Mouse (Mus musculus) brain, embryonic 18.5 days (tissue): ENCODE data around the gene Ift122.
A peak's percentile ranks its signal among the peaks of the same experiment; 100 is the strongest.

ENCODE experiments used
- DNase-seq: peaks from one replicate; pipeline ENCODE4 v3.0.0-alpha.2; 2012; ENCODE audit warnings: low read depth, low spot score

Gene Ift122

DNA sequence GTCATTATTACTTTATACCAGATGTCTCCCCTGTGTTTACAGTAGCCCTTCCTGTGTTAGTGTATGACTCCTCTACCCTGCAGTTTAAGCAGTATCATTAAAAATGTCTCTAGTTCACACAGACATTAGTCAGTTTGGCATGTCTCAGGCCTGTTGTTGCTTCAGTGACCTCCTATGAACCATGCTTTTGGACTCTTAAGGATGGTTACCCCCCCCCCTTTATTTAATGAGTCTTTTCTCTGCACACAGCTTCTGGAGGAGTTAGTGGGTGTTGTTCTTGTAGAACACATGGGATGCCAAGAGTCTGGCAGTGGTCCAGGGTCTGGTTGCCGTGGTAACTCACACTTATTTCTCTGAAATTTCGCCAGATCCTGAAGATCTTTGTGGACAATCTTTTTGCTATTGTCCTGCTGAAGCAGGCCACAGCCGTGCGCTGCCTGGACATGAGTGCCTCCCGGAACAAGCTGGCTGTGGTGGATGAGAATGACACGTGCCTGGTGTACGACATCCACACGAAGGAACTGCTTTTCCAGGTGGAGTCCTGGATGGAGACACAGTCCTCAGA lies 38.3 kb downstream of the Ift122 start:
- DNase-seq = peak; percentile 58

DNA sequence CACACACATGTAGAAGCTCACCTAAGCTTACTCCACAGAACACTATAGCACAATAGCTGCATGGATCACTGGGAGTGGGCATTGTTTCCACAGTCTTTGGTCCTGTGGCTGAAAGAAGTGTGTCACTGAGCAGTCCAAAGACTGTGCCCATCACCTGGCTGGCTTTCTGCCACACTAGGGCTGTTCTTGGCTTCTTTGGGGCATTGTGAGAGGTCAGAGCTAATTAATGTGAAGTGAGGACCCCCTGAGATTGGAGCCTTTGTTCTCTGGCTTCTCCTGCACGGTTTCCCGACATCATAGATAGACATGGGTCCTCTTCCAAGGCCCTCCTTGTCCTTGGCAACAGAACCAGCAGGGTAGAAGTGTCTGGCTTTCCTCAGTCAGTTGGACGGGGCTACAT lies 39.1 kb downstream of the Ift122 start:
- DNase-seq = no peak

DNA sequence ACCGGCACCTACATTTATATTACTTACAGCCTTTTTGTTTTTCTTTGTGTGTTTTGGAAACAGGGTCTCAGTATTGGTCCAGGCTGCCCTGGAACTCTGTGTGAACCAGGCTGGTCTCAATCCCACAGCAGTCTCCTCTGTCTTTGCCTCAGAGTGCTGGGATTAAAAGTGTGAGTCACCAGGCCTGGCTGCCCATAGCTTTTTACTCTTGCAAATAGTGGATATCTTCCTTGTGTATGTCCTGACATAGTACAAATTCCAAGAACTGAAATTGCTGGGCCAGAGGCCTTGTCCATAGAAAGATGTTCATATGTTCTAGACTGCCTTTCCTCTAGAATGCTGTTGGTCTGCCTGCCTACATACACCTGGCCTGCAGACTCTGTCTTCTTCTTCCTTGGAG lies 43.1 kb downstream of the Ift122 start:
- DNase-seq = no peak

DNA sequence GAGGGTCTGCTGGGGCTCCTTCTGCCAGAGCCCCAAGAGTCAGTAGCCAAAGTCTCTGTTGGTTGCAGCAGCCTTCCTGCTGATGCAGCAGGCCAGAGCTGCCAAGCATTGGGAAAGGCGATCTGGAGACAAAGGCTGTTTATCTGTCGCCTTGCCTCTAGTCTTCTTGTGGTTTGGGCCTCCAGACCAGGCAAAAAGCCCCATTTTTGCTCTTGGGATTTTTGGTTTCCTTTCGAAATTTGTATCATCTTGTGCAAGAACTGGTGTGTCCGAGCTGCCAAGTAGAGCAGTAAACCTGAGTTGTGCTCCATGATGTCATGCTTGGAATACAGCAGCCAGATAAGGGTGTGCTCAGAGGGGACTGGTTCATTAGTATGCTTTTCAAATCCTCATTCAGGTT lies 43.8 kb downstream of the Ift122 start:
- no peak for DNase-seq

DNA sequence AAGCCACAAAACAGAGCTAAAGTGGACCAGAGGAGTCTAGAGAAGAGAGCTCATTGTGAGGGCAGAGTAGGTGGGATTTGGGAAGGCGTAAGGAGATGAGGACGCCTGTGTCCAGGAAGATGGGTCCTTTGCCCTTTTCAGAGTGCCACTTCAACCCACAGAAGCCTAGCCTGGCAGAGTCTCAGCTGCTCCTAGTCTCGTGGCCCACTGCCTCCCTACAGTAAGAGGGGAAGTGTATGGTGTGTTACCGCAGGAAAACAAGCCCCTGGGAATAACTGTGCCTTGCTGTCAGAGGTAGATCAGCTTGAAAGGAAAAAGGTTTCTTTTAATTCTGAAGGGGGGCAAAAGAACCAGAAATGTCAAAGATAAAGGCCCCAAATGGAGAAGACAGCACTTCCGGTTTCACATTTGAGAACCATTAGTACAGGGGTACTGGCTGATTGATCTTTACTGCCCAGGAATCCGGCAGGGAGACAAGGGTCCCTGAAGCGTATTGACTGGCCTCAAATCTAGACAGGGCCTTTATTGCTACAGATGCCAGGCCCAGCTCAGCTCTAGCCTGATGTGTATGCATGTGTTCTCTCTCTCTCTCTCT lies 44.8 kb downstream of the Ift122 start:
- no peak for DNase-seq

DNA sequence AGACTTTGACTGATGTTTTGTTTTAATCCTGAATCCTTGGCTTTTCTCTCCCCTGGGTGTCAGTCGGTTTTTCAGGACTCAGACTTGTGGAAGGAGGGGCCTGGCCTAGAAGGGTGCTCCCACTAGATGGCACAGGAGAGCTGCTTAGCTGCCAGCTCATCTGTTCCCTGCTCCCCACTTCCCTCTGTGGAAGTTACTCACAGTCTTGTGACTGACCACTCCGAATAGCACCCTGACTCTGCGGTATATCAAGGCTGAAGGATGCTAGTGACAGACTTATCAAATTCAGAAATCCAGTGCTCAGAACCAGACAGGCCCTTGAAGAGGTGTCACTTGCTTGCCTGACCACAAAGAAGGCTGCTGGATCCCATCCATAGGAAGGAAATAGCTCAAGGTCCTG lies 47.8 kb downstream of the Ift122 start:
- no peak for DNase-seq

DNA sequence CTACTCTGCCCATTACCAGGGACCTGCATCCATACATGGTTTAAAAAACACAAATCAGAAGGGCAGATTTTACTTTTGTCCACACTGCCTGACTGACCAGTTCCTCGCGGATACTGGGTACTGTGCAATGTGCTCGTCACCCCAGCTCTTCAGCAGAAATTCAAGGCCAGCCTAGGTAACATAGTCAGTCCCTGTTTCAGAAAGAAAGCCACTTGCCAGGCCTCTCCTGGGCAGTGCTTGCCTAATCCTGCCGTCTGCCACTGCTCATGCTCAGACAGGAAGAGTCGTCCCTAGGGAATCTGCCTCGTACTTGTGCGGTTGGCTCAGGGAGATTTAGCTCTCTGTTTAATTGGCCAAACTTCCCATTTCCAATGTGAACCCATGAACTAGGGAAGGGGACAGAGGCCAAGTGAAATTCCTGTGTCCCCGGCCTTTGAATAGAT lies 48.2 kb downstream of the Ift122 start:
- no peak for DNase-seq

DNA sequence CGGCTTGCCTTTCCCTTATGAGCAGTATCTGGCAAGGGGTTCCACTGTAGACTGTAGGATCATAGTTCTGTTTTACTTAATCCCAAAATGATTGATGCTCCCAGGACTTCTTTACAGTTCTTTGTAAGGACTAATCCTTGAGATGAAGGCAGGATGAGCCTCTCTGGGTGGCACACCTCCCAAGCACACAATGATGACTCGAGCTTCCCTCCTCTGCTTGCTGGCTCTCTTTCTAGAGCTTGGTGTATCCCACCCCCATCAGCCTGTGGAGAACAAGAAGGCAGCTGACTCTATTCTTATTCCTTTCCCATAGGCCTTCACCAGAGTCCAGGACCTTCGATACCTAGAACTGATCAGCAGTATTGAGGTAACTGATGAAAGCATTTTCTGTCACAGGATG lies 49.3 kb downstream of the Ift122 start:
- DNase-seq = no peak

DNA sequence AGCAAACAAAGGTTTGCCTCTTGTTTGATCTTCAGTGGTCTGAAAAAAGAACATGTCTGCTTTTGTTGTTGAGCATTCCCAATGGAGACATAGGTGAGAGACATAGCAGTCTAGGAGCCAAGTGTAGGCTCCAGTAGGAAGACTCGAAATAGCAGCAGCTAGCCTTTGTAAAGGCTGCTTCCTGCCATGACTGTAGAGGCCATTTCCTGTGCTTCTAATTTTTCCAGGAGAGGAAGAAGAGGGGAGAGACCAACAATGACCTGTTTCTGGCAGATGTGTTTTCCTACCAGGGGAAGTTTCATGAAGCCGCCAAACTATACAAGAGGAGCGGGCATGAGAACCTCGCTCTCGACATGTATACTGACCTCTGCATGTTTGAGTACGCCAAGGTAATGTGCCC lies 52.3 kb downstream of the Ift122 start:
- DNase-seq = no peak

DNA sequence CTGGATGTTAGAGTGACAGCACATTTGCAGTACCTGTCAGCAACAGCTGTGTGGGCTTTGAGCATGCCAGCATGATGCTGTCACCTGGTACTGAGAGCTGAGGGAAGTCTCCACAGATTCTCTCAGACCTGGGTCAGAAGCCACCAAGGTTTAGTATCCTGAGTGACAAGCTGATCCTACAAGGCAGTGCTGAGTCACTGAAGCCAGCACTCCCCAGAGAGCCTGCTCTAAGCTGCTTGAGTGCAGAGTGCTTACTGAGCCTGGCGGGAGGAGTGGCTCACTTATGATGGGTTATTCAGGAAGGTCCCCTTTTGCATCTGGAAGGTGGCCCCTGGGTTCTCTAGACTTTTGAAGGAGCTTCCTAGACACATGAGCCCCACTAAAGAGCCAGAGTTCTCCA lies 53.2 kb downstream of the Ift122 start:
- DNase-seq = no peak

DNA sequence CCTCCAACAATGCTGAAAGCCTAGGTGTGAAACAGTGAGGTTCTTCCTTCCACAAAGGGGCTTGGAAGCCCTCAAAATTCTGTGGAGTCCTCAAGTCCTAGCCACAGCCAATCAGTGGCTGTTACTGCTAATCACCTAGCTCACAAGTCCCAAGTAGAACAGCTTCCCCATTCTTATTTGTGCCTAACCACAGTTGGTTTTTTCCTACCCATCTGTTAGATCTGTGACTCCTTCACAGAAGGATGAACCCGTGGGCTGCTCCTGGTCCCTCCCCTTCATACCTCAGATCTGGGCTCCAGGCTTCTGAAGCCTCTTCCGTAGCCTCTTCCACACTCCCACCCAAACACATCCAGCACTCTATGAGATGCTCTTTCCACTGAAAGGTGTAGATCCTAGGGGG lies 53.6 kb downstream of the Ift122 start:
- no peak for DNase-seq

DNA sequence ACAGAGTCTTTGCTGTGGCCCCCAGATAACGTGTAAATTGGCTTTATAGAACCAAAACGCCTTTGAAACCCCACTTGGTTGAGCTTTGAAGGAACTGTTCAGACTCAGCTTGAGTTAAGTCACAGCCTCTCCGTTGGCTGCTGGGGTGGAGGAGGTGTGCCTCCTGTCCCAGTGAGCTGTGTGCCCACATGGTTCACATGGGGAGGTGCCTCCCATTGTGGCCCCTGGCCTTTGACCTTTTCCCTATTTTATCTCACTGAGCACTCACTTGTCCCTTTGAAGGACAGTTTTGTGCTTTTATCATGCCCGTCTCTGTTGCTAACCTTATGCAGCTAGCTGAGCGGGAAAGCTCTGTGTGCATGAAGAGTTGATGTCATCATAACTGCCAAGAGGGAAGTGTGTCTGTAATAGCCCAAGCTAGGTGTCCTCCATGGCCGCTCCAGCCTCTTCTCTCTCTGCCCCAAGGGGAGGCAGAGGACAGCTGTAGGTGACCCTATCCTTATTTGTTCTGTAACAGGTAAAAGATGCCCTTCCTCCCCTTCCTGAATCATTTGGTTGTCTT lies 55.2 kb downstream of the Ift122 start:
- DNase-seq = no peak

DNA sequence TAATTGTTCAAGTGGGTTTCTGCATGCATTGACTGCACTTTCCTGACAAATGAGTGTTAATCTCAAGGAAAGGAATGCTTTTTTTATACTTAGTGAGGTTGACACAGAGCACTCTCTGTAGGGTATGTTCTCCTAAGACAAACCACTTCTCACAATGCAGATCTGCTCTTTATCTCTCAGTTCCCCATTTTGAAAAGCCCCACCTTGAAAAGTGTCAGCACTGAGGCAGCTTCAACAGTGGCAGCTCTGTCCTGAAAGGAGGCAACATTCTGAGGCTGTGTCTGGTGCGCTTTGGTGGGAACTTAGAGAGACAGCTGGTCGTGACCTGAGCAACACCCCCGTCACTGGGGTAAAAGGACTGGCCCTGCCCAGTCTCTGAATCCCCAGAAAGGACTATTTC lies 55.8 kb downstream of the Ift122 start:
- no peak for DNase-seq

DNA sequence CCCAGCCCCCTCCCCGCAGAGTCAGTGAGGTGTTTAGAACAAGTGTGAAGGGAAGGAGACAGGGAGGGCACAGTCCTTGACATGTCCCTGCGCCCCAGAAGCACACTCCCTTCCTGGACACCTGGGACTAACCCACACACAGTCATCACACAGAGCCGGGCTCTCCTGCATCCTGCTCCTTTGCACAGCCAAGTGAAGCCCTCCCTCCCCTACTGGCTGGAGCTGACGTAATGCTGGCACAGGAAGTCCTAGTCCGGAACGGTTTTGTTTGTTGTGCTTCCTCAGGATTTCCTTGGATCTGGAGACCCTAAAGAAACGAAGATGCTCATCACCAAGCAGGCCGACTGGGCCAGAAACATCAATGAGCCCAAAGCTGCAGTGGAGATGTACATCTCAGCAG lies 56.7 kb downstream of the Ift122 start:
- DNase-seq = no peak

DNA sequence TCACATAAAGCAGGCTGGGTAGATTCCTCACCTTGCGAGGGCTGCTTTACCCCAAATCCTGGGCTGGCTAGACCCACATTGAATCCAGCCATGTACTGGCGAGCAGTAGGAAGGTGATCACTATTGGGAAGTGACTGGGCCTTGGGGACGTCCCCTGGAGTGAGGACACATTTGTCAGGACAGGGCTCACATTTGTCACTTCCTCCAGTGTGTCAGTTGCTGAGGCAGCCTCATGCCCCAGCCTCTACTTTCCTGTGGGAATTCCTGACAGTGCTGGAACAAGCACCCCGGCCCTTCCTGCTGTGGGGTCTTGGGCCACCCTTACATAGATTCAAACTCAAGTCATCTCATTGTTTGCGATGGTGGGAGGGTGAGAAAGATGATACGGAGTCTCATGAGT lies 58.5 kb downstream of the Ift122 start:
- no peak for DNase-seq

DNA sequence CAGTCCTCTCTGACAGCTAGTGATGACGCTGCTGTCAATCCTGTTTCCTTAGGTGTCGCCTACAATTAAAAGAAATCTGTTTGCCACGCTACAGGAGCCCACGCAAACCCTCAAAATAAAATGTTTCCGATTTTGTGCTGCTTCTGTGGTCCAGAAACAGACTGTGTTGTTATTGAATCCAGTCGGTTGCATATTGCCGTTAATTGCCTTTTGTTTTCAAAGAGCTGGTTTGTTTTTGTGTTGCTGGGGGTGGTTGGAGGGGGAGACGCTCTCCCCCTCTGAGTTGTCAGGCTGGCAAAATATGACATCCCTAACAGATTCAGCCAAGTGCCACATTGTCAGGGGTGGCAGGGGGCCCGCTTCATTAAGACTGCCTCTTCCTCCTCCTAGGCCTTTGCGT lies 60.2 kb downstream of the Ift122 start:
- DNase-seq = no peak

DNA sequence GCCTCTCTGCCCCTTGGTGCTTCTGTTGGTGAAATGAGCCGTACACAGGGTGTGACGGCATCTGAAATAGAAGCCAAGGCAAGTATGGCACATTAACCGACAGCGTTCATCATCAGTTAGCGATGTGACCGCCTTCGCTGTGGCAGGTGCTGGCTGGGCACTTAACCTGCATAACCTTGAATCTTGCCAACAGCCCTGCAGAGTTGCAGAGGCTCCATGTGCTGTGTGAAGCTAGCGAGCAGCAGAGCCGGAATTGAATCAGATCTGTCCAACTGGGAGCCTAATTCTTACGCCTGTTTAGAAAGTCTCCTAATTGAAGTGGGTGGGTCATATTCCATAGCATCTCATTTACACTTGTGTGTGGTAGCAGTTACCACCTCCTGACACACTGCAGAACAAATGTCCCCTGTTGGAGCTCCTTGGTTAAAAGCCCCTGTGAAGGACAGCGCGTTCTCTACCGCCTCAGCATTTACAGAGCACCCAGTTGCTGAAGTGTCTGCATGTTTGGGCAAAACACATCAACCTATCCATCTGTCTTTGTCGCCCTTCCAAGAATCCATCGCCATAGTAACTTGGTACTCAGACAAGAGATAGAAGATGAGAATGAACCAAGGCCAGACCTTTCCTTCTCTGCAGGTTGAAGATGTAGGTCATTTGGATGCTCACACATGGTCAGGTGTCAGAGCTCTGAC lies 61.4 kb downstream of the Ift122 start:
- no peak for DNase-seq

DNA sequence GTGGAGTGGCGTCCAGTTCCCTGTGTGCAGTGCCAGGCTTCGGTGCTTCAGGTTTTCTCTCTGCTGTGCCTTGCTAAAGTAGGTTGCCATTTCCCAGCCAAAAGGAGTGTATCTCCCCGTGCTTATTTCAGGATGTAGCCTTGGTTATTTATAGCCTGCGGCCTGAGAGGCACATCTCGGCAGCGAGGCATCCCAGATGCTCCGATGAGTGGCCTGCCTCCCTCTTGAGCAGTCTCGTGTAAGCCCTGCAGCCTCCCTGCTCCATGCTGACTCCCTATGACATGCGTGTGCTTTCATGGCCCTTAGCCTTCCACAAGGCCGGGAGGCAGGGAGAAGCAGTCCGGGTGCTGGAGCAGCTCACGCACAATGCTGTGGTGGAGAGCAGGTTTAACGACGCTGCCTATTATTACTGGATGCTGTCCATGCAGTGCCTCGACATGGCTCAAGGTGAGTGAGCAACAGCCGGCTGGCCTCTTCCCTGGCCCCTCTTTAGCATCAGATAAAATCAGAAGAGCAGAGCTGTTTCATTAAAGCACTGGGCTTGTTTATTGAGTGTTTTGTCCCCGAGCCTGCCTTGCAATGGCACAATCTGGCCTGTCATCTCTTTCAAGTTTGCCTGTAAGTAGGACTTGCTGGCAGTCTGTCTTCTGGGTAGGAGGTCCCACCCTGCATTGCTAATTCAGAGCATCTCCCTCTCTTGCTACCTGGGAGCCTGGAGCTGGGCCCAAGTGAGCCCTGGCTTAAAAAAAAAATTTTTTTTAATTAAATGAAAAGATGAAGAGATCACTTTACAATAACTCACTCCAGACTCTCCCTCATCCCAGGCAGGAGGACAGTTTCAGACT lies 62.6 kb downstream of the Ift122 start:
- no peak for DNase-seq

DNA sequence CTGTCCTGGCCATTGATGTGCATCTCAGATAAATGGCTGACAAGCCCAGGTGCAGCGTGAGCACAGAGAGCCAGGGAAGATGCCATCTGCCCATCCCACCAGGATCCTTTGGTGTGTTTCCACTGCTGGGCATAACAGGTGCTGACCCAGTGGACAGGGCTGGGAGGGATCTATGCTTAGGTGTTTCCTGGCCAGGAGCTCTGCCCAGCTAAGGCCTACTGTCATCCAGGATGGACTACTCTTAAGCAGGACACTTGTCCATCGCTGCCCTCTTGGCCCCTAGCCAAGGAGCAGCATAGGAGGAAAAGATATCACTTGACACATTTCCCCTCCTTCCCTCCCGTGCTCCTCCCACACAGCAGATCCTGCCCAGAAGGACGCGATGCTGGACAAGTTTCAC lies 63.3 kb downstream of the Ift122 start:
- no peak for DNase-seq

DNA sequence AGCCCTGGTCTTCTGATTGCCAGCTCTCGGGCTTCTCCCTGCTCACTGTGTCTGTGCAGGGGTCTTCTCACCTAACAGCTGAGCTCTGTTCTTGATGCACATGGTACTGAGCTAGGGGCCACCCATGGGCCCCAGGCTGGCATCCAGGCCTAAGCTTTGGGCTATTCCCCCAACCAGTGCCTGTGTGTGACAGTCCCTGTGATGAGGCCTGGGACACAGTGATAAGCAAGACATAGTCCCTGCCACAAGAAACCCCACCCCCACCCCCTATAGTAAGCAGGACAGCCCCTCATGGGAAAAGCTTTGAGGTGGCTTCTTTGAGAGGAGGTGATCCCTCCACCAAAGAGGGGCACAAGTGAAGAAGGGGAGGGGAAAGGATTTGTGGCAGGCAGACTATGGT lies 65.3 kb downstream of the Ift122 start:
- no peak for DNase-seq

DNA sequence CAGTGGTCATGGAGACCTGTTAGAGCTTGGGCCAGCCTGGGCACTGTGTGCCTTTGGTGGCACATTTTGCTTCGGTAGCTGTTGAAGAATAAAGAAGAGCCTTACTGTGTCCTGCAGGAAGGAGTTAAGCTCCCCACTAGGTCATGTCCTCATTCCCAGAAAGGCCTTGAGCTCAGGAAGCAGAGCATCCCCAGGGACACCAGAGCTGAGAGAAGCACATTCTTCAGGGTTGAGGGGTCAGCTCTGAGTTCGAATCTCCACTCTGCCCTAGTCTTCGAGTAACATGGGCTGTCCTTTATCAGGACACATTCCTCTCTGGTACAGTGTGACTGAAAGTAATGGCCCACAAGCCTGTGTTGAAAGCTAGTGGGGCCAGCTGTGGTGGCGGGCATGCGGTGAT lies 66.6 kb downstream of the Ift122 start:
- DNase-seq = no peak

DNA sequence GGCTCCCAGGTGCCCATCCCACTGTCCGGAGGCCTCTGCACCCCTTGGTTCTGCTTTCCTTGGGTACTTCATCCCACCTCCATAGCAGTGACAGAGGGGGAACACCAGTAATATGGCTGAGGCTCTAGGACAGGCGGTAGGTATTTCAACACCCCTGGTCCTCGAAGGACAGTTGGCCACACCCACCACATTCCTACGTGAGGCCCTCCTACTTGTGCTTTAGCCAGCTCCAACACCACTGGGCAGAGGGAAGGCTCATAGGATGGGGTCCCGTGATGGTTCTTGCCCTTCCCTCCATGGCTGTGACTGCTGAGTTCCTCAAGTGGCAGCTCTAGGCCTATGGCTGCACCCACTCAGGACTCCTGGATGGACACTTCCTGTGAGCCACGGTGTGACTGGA lies 71.6 kb downstream of the Ift122 start:
- no peak for DNase-seq
